Mouse (Mus musculus): ENCODE measurements around the gene Spdef.

Gene Spdef

GRCm38 (mm10) chr17:27725412-27725811, 3.3 kb downstream of the Spdef start:
- DNase-seq (ENCODE audit: low read depth in 1 of 2, low spot score in 2 of 2) = no peak

DNA sequence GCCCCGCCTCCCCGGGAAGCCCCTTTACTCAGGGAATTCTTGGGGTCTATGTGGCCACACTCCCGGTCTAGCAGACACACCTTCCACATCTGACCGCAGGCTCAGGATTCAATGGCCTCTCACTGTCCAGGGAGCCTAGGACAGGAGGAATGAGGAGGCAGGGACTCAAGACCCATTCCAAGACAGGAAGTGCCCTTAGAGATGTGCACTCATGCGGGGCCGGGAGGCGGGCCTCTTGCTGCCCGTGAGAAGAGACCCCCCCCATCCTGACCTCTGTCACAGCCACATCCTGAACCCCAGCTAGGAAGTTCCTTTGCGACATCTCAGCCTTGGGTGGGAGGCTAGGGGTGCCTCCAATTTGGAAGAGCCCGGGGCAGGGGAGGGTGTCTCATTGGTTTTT, 3.7 kb downstream of the Spdef start:
- no peak for DNase-seq (ENCODE audit: low read depth in 1 of 2, low spot score in 2 of 2)

DNA sequence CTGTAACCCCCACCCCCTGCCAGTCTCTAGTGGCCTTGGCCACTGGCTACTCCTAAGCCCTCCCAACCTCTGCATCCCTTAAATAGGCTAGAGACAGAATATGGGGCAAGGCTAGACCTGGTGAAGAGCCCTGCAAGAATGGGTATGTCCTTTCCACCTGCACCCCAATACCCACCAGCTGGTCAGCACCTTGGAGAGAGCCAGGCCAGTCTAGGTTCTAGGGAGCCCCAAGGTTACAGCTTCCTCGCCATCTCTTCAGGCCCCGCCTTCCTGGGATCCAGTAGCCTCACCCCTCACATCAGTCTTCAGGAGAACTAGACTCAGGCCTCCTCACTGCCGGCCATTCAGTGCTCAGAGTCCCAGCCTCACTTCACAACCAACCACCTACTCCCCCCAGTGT, 4.4 kb downstream of the Spdef start:
- DNase-seq (ENCODE audit: low read depth in 1 of 2, low spot score in 2 of 2) = no peak

GRCm38 (mm10) chr17:27721125-27721664, 7.6 kb downstream of the Spdef start:
- no peak for DNase-seq (ENCODE audit: low read depth in 1 of 2, low spot score in 2 of 2)

- DNase-seq (ENCODE audit: low read depth in 1 of 2, low spot score in 2 of 2) = no peak
Observed at GRCm38 (mm10) chr17:27720326-27720725, 8.4 kb downstream of the Spdef start.

- no peak for DNase-seq (ENCODE audit: low read depth in 1 of 2, low spot score in 2 of 2)
Observed at GRCm38 (mm10) chr17:27719663-27720062, 9.1 kb downstream of the Spdef start.

DNA sequence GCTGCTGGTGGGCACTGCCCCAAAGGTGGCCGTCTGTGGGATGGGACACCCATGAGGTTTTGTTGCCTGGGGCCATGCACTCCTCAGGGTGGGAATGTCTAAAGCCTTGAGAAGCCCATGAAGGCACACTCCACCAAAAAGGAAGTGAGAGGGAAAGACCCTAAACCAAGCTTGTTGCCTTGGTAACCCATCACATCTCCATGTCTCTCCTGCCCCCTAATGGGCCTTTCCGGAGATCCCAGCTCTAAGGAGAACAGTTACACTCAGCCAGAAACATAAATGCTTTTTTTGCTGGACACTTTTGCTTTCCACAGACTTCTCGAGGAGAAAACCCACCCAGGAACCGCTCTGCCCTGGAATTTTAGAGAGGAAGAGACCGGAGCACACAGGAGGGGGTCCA, 10.5 kb downstream of the Spdef start:
- no peak for DNase-seq (ENCODE audit: low read depth in 1 of 2, low spot score in 2 of 2)

- no peak for DNase-seq (ENCODE audit: low read depth in 1 of 2, low spot score in 2 of 2)
Observed at GRCm38 (mm10) chr17:27716804-27717203, 12.0 kb downstream of the Spdef start.

- DNase-seq (ENCODE audit: low read depth in 1 of 2, low spot score in 2 of 2) = no peak
Observed at GRCm38 (mm10) chr17:27712832-27713231, 15.9 kb downstream of the Spdef start.

- DNase-seq (ENCODE audit: low read depth in 1 of 2, low spot score in 2 of 2) = no peak
Observed at GRCm38 (mm10) chr17:27709650-27710049, 19.1 kb downstream of the Spdef start.

- DNase-seq (ENCODE audit: low read depth in 1 of 2, low spot score in 2 of 2) = no peak
Observed at GRCm38 (mm10) chr17:27707954-27708661, 20.6 kb downstream of the Spdef start.

GRCm38 (mm10) chr17:27705661-27706060, 23.1 kb downstream of the Spdef start:
- DNase-seq (ENCODE audit: low read depth in 1 of 2, low spot score in 2 of 2) = no peak

DNA sequence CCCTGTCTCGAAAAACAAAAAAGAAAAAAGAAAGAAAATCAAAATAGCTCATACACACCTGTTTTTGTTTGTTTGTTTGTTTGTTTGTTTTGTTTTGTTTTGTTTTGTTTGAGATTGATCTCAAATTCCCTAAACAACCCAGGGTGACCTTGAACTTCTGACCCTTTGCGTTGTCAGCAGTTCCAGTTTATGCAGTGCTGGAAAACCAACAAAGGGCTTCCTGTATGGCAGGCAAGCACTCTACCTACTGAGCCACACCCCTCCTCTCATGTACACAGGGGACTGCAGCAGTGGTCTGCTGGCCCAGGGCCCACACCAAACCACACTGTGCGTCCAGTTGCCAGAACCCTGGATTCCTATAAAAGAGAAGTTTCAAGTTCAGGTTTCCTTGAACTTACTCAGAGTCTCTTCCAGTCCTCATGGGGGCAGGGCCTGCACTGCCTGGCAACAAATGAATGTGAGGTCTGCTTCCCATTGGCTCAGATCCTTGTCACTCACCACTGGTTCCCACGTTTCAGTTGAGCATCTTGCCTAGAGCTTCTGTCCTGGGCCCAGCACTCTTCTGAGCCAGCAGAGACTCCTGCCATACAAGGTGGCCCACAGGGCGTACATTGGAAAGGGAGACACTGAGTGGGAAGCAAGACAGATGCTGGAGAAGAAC, 24.7 kb downstream of the Spdef start:
- DNase-seq (ENCODE audit: low read depth in 1 of 2, low spot score in 2 of 2) = no peak

DNA sequence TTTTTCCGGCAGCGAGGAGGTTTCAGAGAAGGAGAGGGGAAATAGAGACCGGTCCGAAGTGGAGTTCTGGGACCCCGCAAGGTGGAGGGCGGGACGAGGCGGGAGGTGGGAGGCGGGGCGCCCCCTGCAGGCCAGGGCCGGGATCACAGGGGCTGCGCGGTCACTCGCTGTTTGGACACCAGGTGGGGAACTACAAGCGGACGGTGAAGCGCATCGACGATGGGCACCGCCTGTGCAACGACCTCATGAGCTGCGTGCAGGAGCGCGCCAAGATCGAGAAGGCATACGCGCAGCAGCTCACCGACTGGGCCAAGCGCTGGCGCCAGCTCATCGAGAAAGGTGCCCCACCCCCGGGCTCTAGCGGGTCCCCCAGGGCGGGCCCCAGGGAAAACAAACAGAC, 26.2 kb downstream of the Spdef start:
- DNase-seq (ENCODE audit: low read depth in 1 of 2, low spot score in 2 of 2) = no peak

- no peak for DNase-seq (ENCODE audit: low read depth in 1 of 2, low spot score in 2 of 2)
Observed at GRCm38 (mm10) chr17:27701856-27702255, 26.9 kb downstream of the Spdef start.

DNA sequence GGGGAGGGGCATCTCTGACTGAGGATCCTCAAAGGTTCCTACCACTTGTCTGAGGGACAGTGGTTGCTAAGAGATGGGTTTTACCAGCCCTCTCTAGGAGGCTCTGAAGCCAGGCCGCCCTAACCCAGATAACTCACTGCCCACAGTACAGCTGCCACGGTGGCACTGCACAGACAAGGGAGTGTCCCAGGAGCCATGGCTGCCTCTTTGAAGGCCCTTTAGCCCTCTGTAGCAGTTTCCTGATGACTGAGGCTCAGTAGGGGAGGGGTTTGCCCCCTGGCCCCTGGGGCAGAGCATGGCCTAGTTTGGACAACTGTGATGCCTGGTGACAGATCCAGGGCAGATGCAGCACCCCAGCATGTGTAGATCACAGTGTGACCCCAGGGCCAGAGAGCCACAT, 27.9 kb downstream of the Spdef start:
- DNase-seq (ENCODE audit: low read depth in 1 of 2, low spot score in 2 of 2) = no peak

DNA sequence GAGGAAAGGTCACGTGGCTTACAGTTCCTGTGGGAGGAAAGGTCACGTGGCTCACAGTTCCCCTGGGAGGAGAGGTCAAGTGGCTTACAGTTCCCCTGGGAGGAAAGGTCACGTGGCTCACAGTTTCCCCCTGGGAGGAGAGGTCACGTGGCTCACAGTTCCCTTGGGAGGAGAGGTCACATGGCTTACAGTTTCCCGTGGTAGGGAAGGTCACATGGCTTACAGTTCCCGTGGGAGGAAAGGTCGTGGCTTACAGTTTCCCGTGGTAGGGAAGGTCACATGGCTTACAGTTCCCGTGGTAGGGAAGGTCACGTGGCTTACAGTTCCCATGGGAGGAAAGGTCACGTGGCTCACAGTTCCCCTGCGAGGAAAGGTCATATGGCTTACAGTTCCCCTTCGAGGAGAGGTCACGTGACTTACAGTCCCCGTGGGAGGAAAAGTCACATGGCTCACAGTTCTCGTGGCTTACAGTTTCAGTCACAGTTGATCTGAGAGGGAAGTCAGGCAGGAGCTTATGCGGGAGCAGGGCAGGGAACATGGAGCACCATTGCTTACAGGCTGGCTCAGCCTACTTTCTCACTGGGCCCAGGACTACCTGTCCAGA, 29.0 kb downstream of the Spdef start:
- DNase-seq (ENCODE audit: low read depth in 1 of 2, low spot score in 2 of 2) = no peak

GRCm38 (mm10) chr17:27690993-27691693, 37.6 kb downstream of the Spdef start:
- DNase-seq (ENCODE audit: low read depth in 1 of 2, low spot score in 2 of 2) = no peak

- DNase-seq (ENCODE audit: low read depth in 1 of 2, low spot score in 2 of 2) = no peak
Observed at GRCm38 (mm10) chr17:27686395-27686794, 42.4 kb downstream of the Spdef start.

DNA sequence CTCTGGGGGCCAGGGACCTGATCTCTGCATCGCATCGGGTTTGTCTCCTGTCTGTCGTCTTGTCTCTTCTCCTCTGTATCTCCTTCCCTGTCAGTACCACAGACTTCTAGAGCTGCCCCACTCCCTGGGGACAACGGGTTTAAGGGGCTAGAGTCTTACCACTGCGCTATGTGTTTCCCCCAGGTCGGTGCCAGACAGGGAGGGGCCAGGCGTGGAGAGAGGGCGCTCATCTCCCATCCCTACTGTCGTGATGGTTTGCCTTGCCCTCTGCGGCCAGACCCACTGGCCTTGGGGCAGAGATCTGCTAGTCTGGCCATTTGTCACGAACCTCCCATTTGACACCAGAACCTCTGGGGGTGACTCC, 43.2 kb downstream of the Spdef start:
- DNase-seq (ENCODE audit: low read depth in 1 of 2, low spot score in 2 of 2) = no peak

DNA sequence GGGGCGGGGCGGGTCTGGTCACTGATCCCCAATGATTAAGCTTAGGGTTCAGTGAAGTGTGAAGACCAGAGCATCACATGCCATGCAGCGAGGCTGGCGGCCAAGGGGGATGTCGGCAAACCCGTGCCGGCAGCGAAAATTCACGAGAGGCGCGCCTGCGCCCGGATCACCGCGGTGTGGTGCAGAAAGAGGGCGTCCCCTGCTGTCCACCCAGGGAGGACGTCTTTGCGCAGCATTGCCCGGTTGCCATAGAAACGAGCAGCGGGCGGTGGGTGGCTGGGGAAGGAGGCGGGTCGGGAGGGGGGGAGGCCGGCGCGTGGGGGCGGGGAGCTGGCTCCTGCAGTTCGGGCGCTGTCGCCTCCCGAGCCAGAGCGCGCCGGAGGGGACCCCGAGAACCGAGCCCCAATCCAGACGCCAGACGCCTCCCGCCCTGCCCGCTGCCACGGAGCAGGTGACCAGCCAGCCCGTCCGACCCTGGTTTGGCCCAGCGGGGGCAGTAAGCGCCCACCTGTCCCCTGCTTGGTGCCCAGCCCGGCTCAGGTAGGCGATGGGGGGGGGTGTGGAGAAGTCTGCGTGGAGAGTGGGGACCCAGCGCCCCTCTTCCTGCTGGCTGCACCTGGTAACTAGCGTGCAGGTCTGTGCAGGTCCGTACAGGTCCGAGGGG, 43.7 kb downstream of the Spdef start:
- DNase-seq (ENCODE audit: low read depth in 1 of 2, low spot score in 2 of 2) = no peak
